Mouse (Mus musculus) spleen, adult 2 months (tissue): ENCODE data around the gene Ndufb6.

ENCODE experiments used
- CTCF ChIP-seq: fragments of 200-500 bp; IDR thresholded peaks from 2 replicates; pipeline ENCODE4 v1.5.1; 2011; ENCODE audit warnings: mild to moderate bottlenecking, inconsistent platforms; ENCODE audit not compliant: insufficient read depth, insufficient read length, insufficient replicate concordance; ENCODE audit errors: extremely low read depth
- POLR2A ChIP-seq: fragments of 200-500 bp; IDR thresholded peaks from 2 replicates; pipeline ENCODE4 v1.6.1; 2011; ENCODE audit warnings: low read depth, low read length, inconsistent platforms

DNA sequence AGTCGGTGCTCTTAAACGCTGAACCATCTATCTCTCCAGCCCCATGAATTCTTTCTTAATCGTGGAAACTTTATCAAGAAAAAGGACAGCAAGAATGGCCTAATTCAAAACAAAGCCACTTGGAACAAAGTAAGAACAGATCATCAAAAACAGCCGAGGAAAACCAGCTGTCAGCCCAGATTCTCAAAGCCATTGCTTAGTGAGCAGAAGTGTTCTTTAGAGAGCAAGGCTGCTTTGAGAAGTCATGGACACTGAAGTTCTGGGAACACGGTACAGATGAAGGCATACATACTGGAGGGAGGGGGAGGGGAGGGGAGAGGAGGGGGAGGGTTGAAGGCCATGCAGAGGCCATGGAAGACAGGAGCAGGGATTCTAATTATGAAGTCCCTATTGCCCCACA lies 53.1 kb downstream of the Ndufb6 start:
- TF ChIP-seq POLR2A = no peak
- TF ChIP-seq CTCF = no peak
